Mouse (Mus musculus): ENCODE results near the gene Tmem50b. TPM values are rescaled to one million over a fixed set of nuclear protein-coding genes. Genes with fewer than 3 reads are reported as not detected.

The Tmem50b gene
- total RNA-seq, 1 experiment from 2014 or later = 58.3 TPM

DNA sequence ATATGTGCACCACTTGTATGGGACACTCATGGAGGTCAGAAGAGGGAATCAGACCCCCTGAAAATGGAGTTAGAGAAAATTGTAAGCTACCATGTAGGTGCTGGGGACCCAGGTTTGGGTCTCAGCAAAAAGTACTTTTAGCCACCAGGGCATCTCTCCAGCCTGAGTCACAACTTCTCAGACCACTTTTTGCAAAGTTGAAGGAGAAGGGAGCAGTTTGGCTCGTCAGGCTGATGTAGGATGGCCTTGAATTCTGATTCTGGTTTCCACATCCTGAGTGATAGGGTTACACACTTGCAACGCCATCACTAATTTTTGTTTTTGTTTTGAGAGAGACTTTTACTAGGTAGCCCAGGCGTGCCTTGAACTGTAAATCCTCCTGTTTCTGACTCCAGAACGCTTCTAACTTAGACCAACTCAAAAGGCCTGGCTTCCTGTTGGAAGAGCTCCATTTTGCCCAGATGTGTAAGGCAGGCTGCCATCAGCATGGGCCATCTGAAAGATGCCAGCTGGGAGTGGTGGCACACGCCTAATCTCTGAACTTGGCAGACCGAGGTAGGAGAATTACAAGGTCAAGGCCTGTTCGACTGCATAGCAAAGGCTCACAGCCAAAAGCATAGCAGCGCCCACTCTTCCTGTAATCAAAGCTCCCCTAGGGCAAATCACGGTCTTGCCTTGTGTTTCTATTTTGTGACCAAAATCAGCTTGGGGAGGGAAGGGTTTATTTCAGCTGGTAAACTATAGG lies 12.1 kb upstream of the Tmem50b start:
- DNase-seq = peak; percentile 64

DNA sequence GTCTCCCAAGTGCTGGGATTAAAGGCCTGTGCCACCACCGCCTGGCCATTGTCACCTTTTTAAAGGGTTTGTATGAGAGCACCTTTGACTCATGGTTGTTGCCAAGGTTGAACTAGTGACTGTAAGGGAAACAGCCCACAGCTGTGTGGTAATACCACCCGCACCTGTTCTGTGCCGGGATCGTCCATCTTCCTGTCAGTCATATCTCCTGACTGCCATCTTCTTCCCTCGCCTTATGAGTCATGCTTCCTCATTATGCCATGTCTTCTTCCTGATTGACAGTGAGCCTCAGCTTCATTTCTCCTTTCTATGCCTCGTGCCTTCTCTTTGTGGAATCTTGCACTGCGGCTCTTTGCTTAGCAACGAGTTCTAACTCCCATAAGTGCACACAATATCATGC lies 9.4 kb upstream of the Tmem50b start:
- DNase-seq = no peak

DNA sequence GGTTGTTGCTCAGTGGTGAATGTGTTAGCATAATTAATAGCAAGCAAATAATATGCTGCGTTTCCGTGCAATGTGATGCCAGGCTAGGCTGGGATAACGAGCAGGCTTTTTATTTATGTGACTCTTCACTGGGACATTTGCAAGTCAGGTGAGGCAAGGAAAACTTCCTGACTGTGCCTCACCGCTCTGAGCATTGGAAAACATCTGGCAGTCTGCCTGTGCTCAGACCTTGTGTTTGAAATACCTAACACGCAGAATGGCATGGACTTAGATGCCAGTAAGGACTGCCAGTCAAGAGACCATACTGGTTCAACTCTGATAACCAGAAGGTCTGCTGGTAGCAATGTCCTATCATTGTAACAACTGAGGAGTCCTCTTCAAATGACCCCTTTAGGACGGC lies 7.6 kb upstream of the Tmem50b start:
- peak; percentile 24 for DNase-seq

DNA sequence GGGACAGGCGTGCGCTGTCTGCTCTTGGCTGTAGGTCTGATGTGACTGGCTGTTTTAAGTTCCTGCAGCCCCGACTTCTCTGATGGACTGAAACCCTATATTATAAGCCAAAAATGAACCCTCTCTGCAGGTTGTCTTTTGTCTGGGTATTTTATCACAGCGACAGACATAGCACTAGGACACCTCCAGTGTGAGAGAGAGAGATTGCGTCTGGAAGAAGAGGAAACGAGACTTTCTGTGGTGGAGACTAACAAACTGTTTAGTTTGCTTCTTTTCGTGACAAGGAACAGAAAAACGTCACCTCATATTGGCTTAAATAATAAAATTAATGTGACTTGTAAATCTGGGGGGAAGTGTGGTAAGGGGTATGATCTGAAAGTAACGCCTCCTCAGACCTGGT lies 4.1 kb upstream of the Tmem50b start:
- DNase-seq = no peak

DNA sequence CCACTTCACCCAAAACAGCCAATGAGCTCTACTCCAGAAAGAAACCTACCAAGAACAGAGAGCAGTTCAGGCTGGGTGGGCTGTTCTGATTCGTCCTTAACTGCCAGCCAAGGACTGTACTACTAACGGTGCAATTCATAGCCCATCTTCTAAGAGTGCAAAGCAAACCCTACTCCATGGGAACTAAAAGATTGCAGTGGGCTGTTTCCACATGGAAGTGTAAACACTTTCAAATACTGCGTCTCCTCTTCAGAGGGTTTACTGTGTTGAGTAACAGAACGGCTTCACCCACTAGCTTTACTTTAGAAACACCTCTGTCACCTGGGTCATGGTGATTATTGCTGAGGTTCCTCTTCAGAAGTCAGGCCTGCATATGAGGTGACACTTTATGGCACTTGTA lies 3.5 kb upstream of the Tmem50b start:
- DNase-seq = no peak

DNA sequence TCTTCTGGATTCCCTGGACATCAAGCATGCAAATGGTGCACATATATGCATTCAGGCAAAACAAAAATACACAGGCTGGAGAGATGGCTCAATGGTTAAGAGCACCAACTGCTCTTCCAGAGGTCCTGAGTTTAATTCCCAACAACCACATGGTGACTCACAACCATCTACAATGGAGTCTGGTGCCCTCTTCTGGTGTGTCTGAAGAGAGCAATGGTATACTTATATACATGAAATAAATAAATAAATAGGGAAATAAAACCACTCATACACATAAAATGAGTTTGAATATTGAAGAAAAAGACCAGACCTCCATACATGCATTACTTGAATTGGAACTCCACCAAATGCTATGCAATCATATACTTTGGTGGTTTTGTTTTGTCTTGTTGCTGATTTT lies 1.6 kb upstream of the Tmem50b start:
- DNase-seq = no peak

DNA sequence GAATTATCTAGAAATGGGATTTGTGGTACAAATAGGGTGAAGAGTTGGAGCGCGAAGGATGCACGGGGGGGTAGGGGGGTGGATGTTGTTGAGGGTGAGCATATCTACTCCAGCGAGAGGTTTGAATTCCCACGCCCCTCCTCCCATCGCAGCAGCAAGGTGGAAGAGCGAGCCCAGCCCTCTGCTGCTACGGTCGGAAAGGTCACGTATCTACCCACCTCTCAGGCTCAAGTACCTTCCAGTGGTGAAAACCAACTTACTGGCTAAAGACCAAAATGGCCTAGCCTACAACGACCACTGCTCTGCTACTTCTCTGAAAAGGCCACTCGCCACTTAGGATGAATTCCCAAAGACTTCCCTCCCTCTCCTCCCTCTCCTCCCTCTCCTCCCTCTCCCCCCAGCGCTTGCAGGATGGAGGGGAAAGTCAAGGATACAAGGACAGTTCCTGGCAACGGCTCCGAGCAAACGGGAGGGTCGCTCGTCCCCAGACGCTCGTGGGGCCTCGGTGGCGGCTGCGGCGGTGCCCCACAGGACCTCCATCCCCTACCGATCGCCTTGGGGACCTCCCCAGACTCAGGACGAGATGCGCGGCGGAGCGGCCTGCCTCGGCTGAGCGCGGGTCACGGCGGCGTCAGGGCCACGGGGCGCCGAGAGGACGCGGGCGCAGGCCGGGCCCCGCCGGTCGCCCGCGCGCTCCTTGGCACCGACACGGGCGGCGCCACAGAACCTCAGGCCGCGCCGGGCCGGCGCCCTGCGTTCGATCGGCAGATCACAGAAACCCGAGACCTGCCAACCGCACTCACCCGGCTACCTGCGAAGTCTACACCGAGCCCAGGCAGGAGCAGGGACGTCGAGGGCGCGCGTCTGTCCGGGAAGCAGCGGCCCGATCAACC lies 575 bp downstream of the Tmem50b start:
- no peak for DNase-seq

DNA sequence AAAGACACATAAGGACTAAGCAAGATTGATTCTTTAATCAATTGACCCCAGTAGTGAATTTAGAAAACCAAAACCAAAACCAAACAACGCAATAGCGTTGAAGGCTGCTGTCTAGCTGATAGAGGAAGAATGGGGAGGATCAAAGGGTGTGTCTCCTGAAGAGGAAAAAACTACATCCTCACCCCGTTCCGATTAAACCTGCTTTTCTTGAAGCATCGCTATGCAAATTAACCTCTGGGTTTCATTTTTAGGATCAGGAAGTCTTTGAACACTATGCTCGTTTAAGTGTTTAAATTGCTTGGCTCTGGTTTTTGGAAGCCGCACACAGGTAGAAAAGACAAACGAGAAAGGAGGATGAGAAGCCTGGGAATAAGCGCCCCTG lies 1.2 kb downstream of the Tmem50b start:
- no peak for DNase-seq

DNA sequence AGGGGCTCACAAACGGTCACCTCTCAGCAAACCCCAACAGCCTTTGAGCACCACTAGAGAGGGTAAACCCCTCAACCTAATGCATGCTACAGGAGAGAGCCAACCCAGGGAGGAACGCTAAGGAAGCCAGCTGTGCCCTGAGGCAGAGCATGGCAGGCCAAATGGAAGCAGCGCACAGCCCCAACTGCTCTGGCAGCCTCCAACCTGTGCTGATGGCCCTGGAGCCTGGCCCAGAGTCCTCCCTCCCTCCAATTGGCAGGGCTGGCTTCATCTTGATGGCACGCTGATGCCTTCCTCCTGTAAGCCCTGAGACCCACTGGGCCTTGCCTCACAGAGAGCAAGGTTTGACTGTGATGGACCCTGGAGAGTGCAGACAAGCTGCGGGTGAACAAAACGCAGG lies 2.5 kb downstream of the Tmem50b start:
- DNase-seq = peak; percentile 31

DNA sequence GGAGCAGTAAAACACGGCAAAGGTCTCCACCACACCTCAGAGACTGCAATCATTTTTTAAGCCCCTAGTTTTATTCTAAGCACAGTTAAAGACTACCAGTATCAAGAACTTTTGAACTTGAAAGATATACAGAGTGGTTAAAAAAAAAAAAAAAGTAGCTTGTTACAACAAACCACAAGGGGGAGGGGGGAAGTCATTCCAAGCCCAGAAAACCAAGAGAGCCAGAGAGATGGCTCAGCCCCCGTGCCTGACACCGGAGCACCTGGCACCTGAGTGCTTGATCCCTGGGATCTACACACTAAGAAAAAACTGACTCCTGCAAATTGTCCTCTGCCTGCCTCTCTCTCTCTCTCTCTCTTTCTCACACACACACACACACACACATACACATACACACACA lies 4.3 kb downstream of the Tmem50b start:
- no peak for DNase-seq

DNA sequence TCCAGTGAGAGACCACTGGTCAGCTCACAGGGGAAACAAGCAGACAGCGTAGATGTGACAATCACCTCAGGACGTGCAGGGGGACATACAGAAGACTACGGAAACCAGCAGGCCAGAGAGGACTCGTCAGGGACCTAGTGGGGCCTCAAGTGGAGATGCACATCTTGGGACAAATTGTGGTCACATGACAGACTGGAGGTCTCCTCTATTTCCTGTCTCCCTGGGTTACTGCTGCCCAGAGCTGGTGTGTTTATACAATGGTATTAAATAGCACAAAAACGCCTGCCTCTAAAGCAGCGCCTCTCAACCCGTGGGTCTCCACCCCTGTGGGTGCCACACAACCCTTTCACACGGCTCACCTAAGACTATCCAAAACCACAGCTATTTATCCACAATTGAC lies 5.4 kb downstream of the Tmem50b start:
- DNase-seq = no peak

DNA sequence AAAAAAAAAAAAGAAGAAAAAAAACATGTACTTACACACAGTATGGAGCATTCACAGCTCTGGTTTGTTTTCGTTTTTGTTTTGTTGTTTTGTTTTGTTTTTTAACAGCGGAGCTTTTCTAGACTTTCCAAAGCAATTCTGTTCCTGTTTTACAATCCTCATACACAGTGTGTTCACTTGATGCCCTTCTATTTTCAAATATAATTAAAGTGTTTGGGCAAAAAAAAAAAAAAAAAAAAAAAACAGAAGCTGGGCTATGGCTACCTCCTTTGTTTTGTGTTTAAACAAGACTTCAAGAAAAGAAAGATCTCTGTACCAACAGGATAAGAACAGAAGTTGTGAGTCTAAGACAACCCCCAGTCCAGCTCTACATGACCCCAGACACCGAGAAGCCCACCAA lies 8.9 kb downstream of the Tmem50b start:
- no peak for DNase-seq

DNA sequence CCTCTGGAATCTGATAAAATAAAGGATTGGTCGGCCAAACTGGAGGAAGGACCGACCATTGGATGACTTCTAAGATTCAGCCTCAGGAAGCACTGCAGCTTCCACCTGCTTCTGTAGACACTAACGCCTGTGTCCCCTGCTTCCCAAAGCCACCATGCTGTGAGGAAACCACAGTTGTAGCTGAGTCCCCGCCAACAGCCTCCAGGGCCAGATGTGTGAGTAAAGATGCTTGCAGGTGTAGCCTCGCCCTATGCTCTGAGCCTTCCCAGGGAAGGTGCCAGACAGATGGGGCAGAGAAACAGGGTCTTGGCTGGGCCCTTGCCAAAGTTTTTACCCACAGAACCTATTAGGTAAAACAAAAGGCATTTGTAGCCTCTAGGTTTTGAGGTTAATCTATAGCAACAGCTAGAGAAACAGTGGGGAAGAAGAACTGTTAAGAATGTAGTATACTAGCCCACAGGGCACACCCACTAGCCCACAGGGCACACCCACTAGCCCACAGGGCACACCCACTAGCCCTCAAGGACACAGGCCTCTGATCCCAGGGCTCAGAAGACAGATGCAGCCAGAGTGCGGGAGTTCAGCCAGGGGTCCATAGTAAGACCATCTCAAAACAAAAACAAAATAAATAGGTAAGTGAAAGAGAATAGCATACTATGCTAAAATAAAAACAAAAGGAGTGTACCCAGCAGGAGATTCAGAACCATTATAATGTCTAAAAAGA lies 9.7 kb downstream of the Tmem50b start:
- DNase-seq = no peak

DNA sequence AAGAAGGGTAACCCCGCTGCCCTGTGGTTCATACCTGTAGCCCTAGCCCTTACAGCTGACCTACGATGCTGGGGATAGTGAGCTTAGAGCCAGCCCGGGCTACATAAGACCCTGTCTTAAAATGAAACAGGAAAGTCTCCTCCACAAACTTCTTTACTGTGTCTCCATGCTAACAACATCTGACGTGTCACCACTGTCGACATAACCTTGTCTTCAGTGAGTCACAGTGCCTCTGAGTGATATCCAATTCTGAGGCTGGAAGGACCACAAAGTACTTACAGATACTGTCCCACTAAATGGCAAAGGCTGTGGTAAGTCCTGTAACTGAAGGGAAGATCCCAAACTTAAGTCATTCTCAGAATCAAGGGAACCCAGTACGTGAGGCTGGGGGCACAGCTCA lies 11.4 kb downstream of the Tmem50b start:
- no peak for DNase-seq

DNA sequence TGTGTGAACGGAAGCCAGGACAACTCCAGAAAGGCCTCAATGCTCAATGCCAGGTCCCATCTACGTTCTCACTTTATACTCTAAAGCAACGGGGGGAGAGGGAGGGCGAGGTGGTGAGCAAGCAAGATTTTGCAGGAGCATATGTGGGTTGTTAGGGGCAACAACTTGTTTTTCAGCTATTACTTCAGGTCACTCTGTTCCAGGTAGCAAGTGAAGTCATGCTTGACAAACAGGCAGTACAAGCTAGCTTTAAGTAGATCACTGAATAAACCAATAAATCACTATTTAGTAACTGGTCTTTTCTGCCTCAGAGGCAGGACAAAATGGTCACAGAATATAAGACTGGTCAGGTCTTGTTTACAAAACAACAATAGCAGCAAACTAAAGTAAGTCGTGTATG lies 12.0 kb downstream of the Tmem50b start:
- no peak for DNase-seq

DNA sequence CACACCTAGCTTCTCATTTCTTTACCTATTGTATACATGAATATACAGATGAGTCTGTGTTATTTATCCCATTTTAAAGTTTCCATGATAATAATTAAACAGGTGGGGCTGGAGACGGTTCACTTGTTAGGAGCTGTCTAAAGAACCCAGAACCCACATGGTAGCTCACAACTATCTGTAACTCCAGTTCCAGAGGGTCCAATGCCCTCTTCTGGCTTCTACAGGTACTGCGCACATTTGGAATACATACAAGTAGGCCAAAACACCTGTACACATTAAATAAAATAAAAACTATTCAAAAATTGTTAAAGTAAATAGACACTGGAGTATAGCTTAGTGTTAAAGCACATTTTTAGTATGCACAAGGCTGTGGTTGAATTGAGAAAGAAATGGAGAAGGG lies 15.3 kb downstream of the Tmem50b start:
- no peak for DNase-seq

DNA sequence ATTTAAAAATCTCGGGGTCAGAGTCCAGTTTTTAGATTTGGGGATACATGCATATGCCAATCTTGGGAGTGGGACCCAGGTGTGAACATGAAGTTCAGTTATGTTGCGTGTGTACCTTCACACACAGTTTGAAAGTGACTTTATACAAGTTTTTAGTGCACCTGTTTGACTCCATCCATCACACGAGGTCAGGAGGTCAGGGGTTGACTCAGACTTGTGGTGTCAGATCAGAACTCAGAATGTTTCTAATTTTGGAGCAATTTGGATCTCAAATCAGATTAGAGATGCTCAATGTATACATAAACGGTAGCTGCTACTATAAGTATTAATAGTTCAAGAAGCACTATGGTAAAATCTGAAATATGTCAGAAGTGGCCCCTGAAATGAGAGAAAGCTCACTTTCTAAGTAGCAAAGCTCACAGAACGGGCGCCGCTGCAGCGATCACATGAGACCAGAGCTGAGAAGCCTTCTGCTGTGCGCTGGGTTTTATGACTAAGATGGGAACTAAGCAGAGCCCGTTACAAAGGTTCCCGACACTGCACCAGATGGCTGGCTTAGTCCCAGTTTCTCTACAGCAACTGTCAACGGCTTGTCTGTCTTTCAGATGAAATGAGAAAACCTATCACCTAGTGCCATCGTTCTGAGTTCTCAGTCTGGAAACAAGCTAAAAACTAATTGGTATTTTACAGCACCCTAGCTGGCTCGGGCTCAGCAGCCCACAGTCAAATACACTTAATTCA lies 18.4 kb downstream of the Tmem50b start:
- DNase-seq = no peak

DNA sequence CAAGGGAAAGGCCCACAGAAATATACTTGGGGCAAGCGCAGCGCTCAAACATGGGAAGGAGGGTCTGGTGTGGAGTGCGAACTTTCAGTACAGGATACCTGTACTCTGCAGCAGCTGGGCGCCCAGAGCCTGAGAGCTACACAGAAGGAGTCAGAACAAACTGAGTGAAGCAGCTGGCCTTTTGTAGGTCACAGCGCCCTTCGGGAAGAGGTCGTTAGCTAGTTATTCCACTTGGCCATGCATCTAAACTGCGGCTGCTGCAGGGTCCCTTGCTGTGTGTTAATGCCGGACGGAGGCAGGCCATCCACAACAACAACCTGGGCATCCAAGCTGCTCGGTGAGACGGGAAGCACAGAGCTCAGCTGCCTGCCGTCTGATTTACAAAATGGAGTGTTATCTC lies 22.4 kb downstream of the Tmem50b start:
- no peak for DNase-seq

DNA sequence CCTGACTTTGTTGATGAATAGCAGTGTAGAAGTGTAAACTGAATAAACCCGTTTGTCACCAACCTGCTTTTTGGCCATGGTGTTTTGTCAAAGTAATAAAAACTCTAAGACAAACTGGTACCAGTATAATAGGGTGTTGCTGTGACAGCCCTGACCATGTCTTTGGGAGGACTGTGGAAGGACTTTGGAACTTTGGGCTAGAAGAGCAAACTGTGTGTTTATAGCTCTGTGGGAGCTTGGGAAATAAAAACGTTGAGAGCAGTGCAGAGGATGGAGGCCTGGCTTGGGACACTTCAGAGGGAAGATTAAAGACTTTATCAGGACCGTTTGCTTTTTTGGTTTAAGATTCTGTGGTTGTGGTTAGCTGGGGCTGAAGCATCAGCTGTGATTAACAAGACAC lies 26.5 kb downstream of the Tmem50b start:
- no peak for DNase-seq

DNA sequence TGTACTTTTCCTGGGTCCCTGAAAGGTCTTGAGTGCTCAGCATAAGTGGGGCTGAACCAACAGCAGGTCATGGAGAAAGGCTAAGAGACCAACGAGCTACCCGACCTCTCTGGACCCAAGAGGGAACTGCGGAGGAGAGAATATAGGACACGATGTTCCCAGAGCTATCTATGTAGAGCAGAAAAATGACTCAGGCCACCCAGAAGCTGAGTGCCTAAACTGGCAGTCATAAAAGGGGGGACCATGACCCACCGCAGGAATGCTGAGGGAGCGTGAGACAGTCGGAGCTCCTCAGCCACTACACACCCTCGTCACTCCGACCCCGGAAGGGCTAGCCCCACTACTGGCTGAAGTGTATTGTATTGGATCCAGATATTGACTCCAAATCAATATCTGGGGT lies 28.6 kb downstream of the Tmem50b start:
- no peak for DNase-seq

DNA sequence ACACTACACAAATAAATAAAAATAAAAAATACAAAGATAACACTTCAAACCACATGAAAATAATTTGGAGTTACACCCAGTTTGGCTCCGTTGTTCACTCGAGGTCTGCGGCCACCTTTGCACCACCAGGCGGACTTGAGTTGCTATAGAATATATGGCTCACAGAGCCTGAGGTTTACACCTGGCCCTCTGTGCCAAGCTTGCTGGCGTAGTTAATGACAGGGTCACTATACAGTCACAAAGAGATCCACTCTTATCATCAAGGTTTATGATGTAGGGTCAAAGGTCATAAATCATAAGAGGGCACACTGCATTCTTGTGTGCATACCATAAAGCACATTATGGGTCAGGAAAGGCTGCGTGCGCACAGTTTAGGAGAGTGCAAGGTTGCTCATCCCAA lies 31.6 kb downstream of the Tmem50b start:
- DNase-seq = no peak

DNA sequence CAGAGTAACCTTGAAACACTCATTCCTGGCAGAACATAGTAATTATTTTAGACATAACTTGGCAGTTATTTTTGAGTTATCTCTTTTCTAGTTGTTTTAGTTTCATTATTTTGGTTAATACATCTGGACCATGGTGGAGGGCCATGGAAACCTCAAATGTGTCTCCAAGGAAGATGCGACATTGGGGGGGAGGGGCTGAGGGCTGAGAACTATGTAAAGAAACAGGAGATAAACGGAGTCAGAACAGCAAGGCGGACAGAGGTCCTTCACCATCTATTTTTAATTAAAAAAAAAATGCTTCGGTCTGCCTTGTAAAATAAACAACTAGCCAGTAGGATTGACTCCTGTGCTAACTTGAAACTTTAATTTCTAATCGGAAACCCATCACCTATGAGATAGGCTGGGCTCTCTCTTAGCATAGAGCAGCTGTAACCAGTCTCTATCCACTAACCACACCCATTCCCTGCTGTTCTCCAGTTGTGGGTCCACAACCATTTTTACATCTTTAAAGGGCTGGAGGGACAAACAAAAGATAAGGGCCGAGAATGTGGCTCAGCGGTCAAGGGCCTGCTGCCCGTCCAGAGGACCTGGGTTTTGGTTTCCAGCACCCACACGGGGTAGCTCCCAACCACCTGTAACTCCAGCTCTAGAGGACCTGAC lies 32.2 kb downstream of the Tmem50b start:
- no peak for DNase-seq

All from adrenal gland, postnatal 25 days (tissue).